Mouse (Mus musculus): ENCODE measurements around the gene Myh11. TPM values are rescaled to one million over a fixed set of nuclear protein-coding genes. Genes with fewer than 3 reads are reported as not detected.

Gene Myh11
- total RNA-seq, 2 experiments from 2014 or later, result 3.8 to 4.9 TPM

DNA sequence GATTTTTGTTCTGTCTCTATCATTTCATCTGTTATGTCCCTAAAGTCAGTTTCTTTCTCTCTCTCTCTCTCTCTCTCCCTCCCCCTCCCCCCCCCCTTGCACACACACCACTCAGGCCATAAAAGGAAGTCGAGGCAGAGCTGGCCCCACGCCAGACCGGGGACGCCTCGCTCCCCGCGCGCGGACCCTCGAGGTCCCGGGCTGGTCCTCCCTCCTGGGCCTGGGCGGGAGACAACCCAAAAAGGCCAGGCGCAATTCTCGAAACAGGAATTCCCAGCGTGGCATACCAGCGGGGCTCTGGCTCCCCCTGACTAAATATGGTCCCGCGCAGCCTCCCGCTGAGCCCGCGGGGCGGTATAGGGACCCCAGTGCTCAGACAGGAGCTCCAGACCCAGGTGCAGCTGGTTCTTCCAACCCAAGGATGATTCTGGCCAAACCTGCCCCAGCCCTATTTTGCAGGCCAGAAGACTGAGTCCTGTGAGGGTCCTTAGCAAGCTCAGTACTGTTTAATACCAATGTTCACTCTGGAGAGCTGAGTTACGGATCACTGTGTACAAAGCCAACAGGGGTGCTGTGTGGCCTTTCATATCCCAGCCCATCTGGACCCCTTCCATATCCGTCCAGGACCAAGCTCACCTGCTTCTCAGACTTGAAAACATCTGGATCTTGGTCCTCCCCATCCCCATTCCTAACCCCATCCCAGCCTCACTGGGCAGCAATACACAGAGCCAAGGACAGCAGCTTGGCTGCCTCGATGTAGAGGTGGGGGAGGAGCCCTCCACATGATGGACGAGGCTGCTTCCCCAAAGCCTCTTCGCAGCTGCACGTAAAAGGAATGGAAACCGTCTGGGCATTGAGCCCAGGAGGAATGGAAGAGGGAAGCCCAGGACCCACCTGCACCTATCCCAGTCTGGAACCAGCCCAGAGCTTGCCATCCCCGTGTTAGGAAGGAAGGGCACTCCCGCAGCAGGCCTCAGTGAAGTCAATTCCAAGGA is 1.3 kb upstream of the Myh11 start:
- DNase-seq (ENCODE audit: extremely low spot score in 1 of 2, low spot score in 1 of 2), result no peak

DNA sequence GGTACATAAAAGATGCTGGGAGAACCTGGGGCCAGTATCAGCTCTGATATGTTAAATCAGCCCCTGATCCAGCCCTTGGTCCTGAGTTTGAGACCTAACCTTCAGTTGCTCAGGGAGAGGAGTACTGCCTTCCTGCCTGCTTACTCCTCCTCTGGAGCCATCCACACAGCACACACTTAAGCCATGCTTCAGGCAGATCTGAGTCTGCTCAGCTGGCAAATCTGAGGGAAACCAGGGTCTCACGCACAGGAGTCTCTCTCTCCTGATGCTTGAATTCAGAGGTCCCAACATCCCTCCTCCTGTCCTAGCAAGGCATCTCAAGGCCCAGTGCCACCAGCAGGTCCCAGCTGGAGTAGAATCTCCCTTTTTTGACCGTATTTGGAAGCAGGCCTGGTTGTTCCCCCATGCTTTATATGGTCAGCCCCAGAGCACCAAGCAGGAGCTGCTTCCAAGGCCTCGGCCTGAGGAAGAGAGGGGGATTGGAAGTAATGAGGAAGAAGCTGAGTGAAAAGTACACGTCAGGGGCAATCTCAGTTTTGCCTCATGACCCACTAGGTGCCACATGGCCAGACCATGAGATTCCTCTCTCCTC is 18.7 kb downstream of the Myh11 start:
- DNase-seq (ENCODE audit: extremely low spot score in 1 of 2, low spot score in 1 of 2), result no peak

DNA sequence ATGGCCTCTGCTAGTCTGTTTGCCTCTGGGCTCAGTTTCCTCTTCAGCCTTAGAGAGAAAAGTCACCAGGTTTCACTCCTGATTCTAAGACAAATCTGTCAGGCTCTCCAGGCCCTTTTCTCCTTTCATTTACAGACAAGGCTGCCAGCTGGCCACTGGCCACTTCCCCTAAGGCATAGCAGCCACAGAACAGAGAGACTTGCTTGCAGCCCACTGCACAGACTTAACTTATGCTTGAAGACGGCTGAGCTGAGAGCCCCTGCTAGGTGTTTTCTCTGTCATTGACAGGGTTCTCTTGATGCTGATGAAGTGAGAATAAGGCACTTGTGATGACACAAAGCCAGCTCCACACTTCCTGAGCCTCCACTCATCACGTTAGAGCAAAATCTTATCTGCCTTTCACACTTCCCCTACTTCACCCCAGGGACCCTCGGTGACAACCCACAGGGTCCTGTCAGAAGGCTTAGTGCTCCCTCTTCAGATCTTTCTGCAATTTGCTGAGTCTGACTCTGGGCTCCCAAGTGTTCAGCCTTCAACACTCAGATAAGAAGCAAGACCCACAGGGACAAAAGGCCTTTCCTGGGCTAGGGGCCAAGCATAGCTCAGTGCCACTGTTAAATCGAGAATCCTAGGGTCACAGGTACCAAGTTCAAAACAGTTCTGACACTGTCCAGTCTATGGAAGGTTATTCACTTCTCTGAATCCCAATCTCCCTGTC is 25.8 kb downstream of the Myh11 start:
- DNase-seq (ENCODE audit: extremely low spot score in 1 of 2, low spot score in 1 of 2), result no peak

DNA sequence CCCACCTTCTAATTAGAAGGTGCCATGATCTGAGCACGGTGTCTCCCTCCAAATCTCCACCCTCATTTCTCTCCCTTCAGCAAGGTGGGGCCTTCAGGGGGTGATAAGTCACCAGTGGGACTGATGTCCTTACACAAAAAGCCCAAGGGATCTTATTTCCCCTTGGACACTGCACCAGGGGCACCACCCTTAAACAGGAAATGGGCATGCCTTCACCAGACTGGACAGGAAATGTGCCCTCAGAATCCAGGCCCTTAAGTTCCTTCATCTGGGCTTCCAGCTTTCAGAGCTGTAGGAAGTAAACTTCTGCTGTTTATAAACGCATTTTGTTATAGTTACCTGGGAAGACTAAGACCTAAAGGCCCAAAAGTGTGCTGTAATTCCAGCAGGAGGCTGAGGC is 26.7 kb downstream of the Myh11 start:
- DNase-seq (ENCODE audit: extremely low spot score in 1 of 2, low spot score in 1 of 2), result no peak

DNA sequence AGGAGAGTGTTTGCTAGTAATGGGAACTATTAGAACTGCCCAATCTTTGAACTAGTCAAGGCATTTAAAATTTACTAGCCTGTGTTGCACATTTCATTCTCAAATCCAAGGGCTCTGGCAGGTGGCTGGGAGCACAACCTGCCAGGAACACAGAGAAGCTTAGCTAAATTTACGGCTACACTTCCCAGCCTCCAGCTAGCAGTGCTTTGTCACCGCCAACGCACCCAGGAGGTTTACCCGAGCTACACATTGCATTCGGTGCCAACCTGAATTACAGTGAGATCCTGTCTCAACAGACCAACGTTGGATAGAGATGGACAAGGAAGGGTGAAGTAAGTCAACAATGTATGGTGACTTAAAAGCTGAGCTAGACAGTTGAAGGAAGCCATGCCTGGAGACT is 27.9 kb downstream of the Myh11 start:
- DNase-seq (ENCODE audit: extremely low spot score in 1 of 2, low spot score in 1 of 2), result no peak

DNA sequence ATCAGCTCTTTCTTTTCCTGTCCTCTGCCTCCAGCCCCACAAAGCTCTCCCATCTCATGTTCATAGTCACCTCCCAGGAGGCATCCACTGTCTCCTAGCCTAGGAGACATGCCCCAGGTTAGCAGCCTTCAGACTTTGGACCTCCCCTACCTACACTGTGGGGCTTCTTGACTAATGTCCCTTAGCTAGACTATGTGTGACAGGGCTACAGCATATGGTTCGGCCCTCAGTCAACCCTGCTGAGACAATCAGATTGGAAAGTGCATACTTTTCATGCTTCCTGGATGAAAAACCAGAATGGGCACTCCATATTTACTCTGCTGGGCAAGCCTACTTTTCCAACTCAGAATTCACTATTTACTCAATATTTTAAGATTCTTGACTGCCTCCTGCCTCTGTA is 28.8 kb downstream of the Myh11 start:
- DNase-seq (ENCODE audit: extremely low spot score in 1 of 2, low spot score in 1 of 2), result no peak

DNA sequence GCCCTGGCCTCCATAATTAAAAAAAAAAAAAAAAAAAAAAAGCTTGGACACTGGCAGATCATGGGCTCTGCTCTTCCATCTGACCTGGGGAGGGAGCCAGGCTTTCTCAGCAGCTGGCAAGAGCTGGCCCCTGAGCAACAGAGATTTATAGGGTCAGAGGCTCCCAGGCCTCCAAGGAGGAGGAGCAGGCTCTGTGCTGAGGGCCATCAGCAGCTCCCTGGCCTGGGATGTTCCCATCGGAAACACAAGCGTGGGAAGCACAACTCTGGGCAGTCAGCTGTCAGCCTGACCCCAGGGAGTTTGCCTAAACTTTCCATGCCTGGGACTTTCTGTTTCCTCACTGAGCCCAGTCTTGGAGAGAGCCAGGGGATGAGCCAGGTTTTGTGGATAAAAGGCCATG is 32.3 kb downstream of the Myh11 start:
- no peak for DNase-seq (ENCODE audit: extremely low spot score in 1 of 2, low spot score in 1 of 2)

DNA sequence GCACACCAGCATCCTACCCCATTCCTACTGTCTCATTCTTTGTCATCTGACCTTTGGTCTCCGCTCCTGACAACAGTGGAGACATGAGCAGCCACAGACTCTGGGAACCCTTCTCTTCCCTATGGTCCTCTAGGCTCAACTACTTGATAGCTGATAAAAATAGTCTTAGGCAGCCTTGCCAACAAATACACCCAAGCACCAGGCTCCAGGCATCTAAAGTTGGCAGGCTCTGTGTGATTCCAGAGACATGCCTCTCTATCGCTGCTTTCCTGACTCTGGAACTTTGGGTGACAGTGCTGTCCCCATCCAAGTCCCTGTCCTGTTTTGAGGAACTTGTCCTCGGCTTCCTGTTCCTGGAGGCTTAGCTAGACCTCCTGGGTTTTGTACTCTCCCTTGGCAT is 37.6 kb downstream of the Myh11 start:
- no peak for DNase-seq (ENCODE audit: extremely low spot score in 1 of 2, low spot score in 1 of 2)

DNA sequence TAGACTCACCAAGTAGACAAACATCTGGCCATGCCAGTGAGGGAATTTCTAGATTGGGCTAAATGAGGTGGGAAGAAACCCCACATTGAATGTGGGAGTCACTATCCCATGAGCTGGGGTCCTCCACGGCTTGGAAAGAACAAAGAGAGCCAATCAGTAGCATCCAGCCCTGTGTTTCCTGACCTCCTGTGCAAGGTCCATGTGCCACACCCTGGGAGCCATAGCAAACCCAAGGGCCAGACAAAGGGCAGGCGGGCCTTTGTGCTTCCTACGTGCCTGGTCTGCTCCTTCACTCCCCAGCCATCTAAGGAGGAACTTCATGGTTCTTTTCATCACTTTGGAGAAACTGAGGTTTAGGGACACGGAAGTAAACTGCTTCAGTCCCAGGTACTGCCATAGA is 38.3 kb downstream of the Myh11 start:
- no peak for DNase-seq (ENCODE audit: extremely low spot score in 1 of 2, low spot score in 1 of 2)

DNA sequence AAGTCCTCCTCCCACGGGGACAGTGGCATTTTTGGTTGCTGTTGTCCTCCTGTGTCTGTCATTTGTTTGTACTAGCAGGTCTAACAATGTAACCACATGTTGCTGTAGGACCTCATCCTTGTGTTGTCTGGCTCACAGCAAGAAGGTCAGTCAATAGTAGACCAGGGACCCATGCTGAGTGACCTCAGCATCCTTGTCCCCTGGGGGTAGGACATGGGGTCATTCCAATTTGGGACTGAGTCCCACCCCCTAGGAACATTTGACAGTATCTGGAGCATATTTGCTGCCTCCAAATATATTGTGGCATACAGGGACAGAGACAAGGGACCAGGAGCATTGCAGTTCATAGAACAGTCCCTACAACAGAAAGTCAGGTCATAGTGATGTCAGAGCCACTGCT is 41.3 kb downstream of the Myh11 start:
- no peak for DNase-seq (ENCODE audit: extremely low spot score in 1 of 2, low spot score in 1 of 2)

DNA sequence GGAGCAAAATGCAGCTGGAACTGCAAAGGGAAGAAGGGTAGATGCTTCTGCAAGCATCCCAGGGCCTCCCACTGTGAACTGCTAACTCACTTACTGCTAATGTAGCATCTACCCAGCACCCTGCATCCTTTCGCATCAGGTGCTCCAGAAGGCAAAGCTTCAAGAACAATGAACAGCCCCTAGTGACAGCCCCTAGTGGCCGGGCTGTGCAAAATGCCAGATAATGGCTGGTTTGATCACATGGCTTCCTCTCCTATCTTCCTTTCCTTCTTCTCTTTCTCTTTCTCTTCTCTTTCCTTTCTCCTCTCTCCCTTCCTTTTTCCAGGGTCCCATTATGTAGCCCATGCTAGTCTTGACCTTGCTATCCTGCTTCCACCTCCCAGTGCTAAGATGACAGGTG is 48.6 kb downstream of the Myh11 start:
- no peak for DNase-seq (ENCODE audit: extremely low spot score in 1 of 2, low spot score in 1 of 2)

DNA sequence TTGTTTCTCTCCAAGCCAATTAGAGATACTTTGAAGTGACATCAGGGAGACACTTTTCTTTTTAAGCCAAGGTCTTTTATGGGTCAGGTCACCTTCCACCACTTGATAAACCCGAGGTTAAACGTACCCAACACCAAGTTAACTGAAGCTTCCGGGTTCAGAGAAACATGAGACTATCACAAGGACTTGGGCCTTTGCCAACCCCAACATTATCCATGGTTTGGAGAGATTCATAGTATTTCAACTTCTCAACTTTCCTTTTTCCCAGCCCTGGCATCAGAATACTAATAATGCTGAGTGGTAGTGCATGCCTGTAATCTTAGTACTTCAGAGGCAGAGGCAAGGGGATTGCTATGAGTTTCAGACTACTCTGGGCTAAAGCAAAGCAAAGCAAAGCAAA is 49.1 kb downstream of the Myh11 start:
- no peak for DNase-seq (ENCODE audit: extremely low spot score in 1 of 2, low spot score in 1 of 2)

DNA sequence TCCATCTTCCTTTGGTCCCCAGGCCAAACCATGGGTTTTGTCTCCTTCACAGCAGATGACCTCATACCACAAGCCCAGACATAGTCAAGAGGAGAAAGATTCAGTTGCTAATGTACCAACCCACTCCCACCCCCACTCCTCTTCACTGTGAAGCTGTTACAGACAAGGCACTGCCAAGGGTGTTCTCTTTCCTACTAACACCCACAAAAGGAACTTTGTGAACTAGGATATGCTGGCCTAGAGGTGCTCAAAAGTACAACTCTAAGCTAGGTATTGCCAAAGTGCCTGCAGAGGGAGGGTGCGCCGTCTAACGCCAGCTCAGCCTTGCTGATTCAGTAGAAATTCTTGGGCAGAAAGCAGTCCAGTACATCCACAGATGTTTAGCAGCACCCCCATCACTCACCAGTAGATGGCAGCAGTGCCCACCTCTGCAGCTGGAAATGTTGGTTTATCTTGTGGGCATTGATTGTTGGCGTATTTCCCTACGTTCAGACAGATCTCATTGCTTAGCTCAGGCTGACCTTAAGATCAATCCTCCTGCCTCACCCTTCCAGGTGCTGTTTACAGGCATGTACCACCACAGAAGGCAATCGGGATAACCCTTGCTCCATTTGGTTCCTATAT is 54.0 kb downstream of the Myh11 start:
- peak; percentile 67 to 83 for DNase-seq (ENCODE audit: extremely low spot score in 1 of 2, low spot score in 1 of 2)

DNA sequence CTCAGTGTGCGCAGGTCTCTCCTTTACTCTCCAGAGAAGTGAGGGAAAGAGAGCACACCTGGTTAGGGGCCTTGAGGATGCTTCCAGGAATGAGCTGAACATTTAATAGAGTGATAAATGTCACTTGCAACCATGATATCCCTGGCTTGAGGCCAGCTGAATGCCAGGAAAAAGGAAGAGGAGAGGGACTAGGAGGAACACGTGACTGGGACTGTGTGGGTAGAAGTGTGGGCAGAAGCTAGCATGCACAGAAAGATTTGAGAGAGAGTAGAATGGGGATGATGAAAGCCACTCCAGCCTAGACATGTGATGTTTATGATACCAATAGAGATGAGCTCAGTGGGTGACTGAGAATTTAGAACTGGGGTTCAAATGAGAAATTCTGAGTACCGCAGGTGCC is 76.0 kb downstream of the Myh11 start:
- no peak for DNase-seq (ENCODE audit: extremely low spot score in 1 of 2, low spot score in 1 of 2)

DNA sequence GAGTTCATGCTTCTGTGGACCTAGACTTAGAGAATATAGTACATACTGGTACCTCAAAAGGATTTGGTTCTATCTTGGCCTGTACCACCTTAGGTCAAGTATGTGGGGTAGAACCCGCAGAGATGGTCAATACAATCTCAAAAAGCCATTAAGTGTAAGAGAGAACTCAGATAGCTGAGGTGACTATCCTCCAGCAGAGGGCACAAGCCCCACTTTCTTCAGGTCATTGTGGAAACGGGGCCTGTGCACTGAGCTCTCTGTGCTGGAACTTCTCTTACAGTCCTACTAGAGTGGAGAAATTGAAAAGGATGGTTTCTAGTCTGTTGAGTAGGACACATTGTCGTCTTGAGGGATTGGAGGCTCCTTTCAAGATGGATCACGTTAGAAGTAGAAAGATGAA is 92.4 kb downstream of the Myh11 start:
- no peak for DNase-seq (ENCODE audit: extremely low spot score in 1 of 2, low spot score in 1 of 2)

DNA sequence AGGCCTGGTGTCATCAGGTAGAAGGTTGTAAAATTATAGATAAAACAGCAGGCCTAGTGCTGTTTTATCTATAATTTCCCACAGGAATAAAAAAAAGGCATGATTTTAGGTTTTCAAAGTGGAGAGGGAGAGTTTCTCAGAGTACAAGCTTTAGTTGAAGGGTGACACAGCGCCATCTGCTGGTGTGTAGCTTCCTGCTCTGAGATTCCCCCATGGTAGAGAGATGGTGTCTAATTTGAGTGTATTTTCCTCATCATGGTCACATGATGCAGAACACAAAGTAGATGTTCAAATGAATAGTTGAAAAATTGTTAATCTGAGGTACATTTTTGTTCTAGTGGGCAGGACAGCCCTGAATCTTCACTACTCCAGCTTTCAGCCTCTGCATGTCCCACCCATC is 95.7 kb downstream of the Myh11 start:
- DNase-seq (ENCODE audit: extremely low spot score in 1 of 2, low spot score in 1 of 2), result peak in 1 of 2 experiments; percentile 85

DNA sequence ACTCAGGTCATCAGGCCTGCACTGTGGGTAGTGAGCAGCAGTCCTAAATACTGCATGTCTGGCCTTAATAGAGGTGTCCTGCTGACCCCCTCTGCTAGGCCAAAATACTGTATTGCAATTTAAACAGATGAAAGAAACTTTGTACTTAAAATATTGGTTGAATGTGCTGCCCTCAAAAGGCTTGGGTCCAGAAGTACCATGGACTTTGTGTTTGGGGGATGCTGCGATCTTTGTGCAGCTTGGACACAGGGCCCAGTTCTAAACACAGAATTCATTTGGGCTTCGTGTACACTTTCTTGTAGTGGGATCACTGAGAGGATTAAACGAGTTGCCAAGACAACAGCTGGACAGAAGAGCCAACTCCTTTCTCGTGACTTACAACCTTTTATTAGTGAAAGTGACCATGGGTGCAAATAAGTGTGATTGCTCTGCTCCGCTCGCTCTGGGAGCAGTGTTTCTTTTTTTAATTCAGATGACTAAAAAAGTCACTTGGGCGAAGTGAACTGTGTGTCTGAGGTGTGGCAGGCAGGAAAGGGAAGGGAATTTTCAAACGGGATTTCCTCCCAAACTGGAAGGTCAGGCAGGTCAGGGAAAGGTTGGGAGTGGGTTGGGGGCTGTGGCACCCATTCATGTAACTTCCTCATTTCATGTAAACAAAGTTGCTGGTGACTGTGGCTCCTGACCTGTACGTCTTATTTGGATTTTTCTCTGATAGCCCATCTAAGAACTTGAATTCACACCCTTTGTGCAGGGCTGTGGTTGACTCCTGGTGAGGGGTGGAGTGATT is 96.8 kb downstream of the Myh11 start:
- no peak for DNase-seq (ENCODE audit: extremely low spot score in 1 of 2, low spot score in 1 of 2)

DNA sequence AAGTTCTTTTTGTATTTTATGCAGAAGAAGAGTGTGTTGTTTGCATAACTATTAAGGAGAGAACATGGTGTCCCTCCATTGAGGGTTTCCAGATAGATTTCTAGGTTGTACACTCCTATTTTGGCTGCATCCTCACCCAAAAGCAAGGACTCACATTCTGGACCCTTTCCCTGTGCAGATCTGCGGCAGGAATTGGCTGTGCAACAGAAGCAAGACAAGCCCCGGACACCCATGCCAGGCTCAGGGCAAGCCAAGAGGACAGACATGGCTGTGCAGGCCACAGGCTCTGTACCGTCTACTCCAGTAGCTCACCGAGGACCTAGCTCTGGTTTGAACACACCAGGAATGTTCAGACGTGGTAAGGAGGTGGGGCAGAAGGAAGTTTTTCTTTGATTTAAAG is 105.7 kb downstream of the Myh11 start:
- DNase-seq (ENCODE audit: extremely low spot score in 1 of 2, low spot score in 1 of 2), result no peak

DNA sequence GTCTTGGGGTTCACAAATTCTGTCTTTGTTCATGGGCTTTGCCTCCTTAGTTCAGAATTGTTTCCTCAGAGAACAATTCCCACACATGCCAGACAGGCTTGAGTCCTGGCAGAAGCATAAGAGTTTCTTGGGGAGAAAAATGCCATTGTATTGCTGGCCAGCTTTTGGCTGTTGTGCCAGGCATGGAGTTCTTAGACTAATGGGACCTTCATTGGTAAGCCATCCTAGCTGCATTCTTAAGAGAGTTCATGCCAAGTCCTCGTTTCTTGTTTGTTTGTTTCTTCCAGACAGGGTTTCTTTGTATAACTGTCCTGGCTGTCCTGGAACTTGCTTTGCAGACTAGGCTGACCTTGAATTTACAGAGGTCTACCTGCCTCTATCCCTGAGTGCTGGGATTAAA is 107.3 kb downstream of the Myh11 start:
- no peak for DNase-seq (ENCODE audit: extremely low spot score in 1 of 2, low spot score in 1 of 2)

DNA sequence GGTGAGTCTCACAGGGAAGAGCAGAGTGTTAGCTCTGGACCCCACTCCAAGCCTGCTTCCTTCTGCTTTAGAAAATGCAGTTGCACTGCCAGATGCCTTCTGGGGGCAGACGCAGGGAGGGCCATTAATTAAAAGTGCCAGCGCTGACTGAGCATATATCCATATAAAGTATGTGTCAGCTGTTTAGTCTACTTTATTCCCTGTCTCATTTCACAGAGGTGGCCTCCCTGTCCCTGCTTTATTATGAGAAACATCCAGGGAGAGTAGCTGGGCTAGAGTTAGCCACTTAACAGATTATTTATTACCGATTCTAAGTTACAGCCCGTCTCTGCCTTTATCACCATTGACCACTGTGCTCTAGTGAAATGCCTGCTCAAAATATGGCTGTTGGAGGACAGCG is 108.8 kb downstream of the Myh11 start:
- DNase-seq (ENCODE audit: extremely low spot score in 1 of 2, low spot score in 1 of 2), result no peak
